Mouse (Mus musculus) myocyte (in vitro differentiated cells): Measurements from ENCODE around the gene Ssh2. TPM values are rescaled to one million over a fixed set of nuclear protein-coding genes. Genes with fewer than 3 reads are reported as not detected.

Experiments
- H3K27me3 ChIP-seq: one replicate; pipeline ENCODE4 v1.6.1; 2011; ENCODE audit not compliant: control insufficient read depth, insufficient read depth, insufficient read length
- H3K36me3 ChIP-seq: one replicate; pipeline ENCODE4 v1.6.1; 2011; ENCODE audit not compliant: control insufficient read depth, insufficient read depth
- H3K4me2 ChIP-seq: one replicate; pipeline ENCODE4 v1.6.1; 2011; ENCODE audit warnings: low read depth, control low read depth
- H3K4me3 ChIP-seq: one replicate; pipeline ENCODE4 v1.5.1; 2011; ENCODE audit warnings: mild to moderate bottlenecking, control low read depth, moderate library complexity
- H3K79me2 ChIP-seq: one replicate; pipeline ENCODE4 v1.6.1; 2011; ENCODE audit not compliant: control insufficient read depth, insufficient read depth
- H3ac ChIP-seq: one replicate; pipeline ENCODE4 v1.6.1; 2011; ENCODE audit not compliant: control insufficient read depth, insufficient read length
- CEBPB ChIP-seq: IDR thresholded peaks from 2 replicates; pipeline ENCODE4 v1.6.1; 2011; ENCODE audit warnings: mild to moderate bottlenecking, moderate library complexity; ENCODE audit not compliant: poor library complexity, insufficient read depth, severe bottlenecking
- E2F4 ChIP-seq: IDR thresholded peaks from one replicate; pipeline ENCODE4 v1.6.1; 2011; ENCODE audit warnings: mild to moderate bottlenecking, control low read depth, moderate library complexity; ENCODE audit not compliant: insufficient read depth
- MAX ChIP-seq: IDR thresholded peaks from one replicate; pipeline ENCODE4 v1.6.1; 2011; ENCODE audit warnings: low read depth, mild to moderate bottlenecking, control low read depth
- MYOD1 ChIP-seq, 3 experiments: IDR thresholded peaks; one replicate each; pipeline ENCODE4 v1.6.1; 2011; ENCODE audit warnings: control low read depth in 2 of 3, low read depth in 2 of 3, mild to moderate bottlenecking in 2 of 3, moderate library complexity in 1 of 3; ENCODE audit not compliant: insufficient read length in 2 of 3, control insufficient read depth in 1 of 3
- MYOG ChIP-seq, 3 experiments: IDR thresholded peaks; one replicate each; pipeline ENCODE4 v1.6.1; 2011; ENCODE audit warnings: control low read depth in 2 of 3, low read depth in 2 of 3, mild to moderate bottlenecking in 2 of 3; ENCODE audit not compliant: insufficient read length in 2 of 3, control insufficient read depth in 1 of 3, insufficient read depth in 1 of 3
- POLR2A ChIP-seq: IDR thresholded peaks from one replicate; pipeline ENCODE4 v1.6.1; 2011; ENCODE audit warnings: low read depth, mild to moderate bottlenecking, control low read depth, moderate library complexity; ENCODE audit not compliant: insufficient read length
- POLR2AphosphoS2 ChIP-seq: IDR thresholded peaks from one replicate; pipeline ENCODE4 v1.6.1; 2011; ENCODE audit warnings: low read depth, control low read depth; ENCODE audit not compliant: insufficient read length
- REST ChIP-seq: IDR thresholded peaks from one replicate; pipeline ENCODE4 v1.6.1; 2011; ENCODE audit warnings: mild to moderate bottlenecking, control low read depth, moderate library complexity; ENCODE audit not compliant: insufficient read depth, insufficient read length
- SRF ChIP-seq: IDR thresholded peaks from one replicate; pipeline ENCODE4 v1.6.1; 2011; ENCODE audit warnings: low read depth; ENCODE audit not compliant: control insufficient read depth, insufficient read length
- TCF12 ChIP-seq: IDR thresholded peaks from one replicate; pipeline ENCODE4 v1.6.1; 2011; ENCODE audit warnings: mild to moderate bottlenecking, control low read depth; ENCODE audit not compliant: poor library complexity, insufficient read depth, severe bottlenecking
- TCF3 ChIP-seq: IDR thresholded peaks from one replicate; pipeline ENCODE4 v1.6.1; 2011; ENCODE audit warnings: low read depth, control low read depth; ENCODE audit not compliant: insufficient read length
- USF1 ChIP-seq: IDR thresholded peaks from one replicate; pipeline ENCODE4 v1.6.1; 2011; ENCODE audit warnings: low read depth, mild to moderate bottlenecking, control low read depth, moderate library complexity
- polyA plus RNA-seq: library from polyadenylated mRNA; unstranded; fragments of >200 nt; fragmentation: generic; extraction: Trizol; gene quantifications from one replicate; pipeline ENCODE4 v1.2.1, GENCODE M21; 2012; ENCODE audit warnings: missing spikeins

Gene Ssh2
- polyA plus RNA-seq, 1 experiment: 4.8 TPM

DNA sequence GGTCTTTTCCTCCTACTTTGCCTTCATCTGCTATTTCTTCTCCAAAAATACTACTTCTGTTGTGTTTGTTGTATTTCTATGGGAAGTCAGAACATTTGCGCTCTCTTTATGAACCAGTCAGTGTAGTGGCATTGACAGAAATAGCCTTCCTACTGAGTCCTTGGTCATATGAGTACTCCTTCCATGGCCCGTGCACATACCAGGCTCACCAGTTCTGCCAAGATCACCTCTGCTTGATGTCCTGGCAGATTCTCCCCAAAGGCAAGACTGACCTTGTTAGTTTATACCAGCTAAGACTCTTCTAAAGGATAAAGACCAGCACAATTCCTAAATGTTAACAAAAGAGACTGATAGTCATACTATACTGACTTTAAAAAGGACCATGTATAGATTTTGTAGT lies 235.6 kb downstream of the Ssh2 start:
- Histone ChIP-seq H3K27me3 (no peaks in the 10 kb centered on the region), H3K4me3 (no peak overlapping the region), H3K36me3 (no peaks in the 10 kb centered on the region), H3ac (no peak overlapping the region), H3K4me2 (no peak overlapping the region), H3K79me2 (no peaks in the 10 kb centered on the region)
- TF ChIP-seq TCF3: no peak
- no peak for TF ChIP-seq E2F4
- no peak for TF ChIP-seq CEBPB
- no peak for TF ChIP-seq MYOG (IDR thresholded peaks at IDR 0.05; ENCODE audit: control insufficient read depth in 1 of 3, insufficient read depth in 1 of 3, insufficient read length in 2 of 3, low read depth in 2 of 3)
- TF ChIP-seq MAX: no peak
- TF ChIP-seq POLR2AphosphoS2: no peak
- no peak for TF ChIP-seq REST
- TF ChIP-seq TCF12: no peak
- no peak for TF ChIP-seq SRF
- TF ChIP-seq POLR2A: no peak
- TF ChIP-seq MYOD1 (IDR thresholded peaks at IDR 0.05; ENCODE audit: control insufficient read depth in 1 of 3, insufficient read length in 2 of 3, low read depth in 2 of 3): no peak
- TF ChIP-seq USF1: no peak

DNA sequence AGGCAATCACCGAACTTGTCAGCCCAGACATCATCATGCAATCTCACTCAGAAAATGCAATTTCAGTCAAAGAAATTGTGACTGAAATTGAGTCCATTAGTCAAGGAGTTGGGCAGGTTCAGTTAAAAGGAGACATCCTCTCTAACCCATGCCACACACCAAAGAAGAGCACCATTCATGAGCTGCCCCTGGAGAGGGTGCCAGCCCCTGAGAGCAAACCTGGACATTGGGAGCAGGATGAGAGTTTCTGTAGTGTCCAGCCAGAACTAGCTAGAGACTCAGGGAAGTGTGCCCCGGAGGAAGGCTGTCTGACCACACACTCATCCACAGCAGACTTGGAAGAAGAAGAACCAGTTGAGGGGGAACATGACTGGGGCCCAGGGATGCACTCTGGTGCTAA lies 237.3 kb downstream of the Ssh2 start:
- Histone ChIP-seq H3K36me3 (no peaks in the 10 kb centered on the region), H3ac (no peak overlapping the region), H3K4me2 (no peak overlapping the region), H3K79me2 (no peaks in the 10 kb centered on the region), H3K4me3 (no peak overlapping the region), H3K27me3 (no peaks in the 10 kb centered on the region)
- TF ChIP-seq USF1 (no peak), CEBPB (no peak), REST (no peak)

DNA sequence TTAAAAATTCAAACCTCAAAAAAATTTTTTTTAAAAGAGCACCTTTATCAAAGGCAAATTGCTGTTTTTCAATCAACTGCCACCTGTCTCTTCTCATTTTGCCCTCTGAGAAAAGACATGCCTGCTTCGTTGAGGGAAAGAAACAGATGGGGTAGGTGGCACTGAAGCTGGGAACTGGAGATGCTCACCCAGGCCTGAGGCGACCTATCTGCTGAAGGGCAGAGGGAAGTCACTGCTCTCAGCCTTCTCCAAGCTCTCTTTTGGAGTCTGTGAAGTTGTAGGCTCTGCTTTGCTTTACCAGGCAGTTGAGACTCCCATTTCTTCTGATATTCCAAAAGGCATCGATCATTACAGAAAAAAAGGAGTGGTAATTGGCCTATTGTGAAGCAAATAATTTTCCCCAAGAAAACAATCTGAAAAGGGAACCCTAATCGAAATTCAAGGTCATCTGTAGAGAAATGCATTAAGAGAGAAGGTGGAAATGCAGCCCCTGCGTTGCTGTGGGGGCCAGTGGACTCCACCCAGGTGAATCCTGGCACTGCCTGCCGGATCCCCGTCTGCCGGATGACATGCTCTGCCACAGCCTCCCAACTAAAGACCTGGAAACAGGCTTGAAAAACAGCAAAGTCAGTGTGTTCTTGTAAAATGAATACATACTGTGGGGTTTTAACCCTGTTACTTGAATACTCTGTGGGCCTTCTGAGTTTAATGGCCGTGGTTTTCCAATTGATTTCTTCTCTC lies 239.9 kb downstream of the Ssh2 start:
- H3K79me2 ChIP-seq: no peaks in the 10 kb centered on the region
- no peak overlapping the region for H3ac ChIP-seq
- no peaks in the 10 kb centered on the region for H3K36me3 ChIP-seq
- no peak overlapping the region for H3K4me2 ChIP-seq
- TF ChIP-seq REST: no peak
- no peak for TF ChIP-seq POLR2A
- no peak for TF ChIP-seq MAX
- no peak overlapping the region for H3K4me3 ChIP-seq
- H3K27me3 ChIP-seq: no peaks in the 10 kb centered on the region

- no peaks in the 10 kb centered on the region for H3K79me2 ChIP-seq
- H3K27me3 ChIP-seq: no peaks in the 10 kb centered on the region
- TF ChIP-seq TCF3 (no peak), MAX (no peak), TCF12 (no peak), CEBPB (no peak), POLR2A (no peak), E2F4 (no peak), POLR2AphosphoS2 (no peak), MYOD1 (IDR thresholded peaks at IDR 0.05; ENCODE audit: control insufficient read depth in 1 of 3, insufficient read length in 2 of 3, low read depth in 2 of 3) (no peak), USF1 (no peak)
- H3K36me3 ChIP-seq: no peaks in the 10 kb centered on the region
- no peak overlapping the region for H3K4me2 ChIP-seq
- no peak overlapping the region for H3K4me3 ChIP-seq
- H3ac ChIP-seq: no peak overlapping the region
Measured at GRCm38 (mm10) chr11:77456866-77457265, 240.8 kb downstream of the Ssh2 start.

GRCm38 (mm10) chr11:77461856-77462255 lies 245.8 kb downstream of the Ssh2 start:
- Histone ChIP-seq H3K4me3 (peak overlapping the region; percentile 35), H3K4me2 (peak overlapping the region; percentile 98), H3K79me2 (no peaks in the 10 kb centered on the region), H3K27me3 (no peaks in the 10 kb centered on the region), H3ac (peak overlapping the region; percentile 30), H3K36me3 (no peaks in the 10 kb centered on the region)
- TF ChIP-seq E2F4: no peak
- TF ChIP-seq CEBPB: no peak
- TF ChIP-seq SRF: no peak
- TF ChIP-seq MYOD1 (IDR thresholded peaks at IDR 0.05; ENCODE audit: control insufficient read depth in 1 of 3, insufficient read length in 2 of 3, low read depth in 2 of 3): no peak
- no peak for TF ChIP-seq MYOG (IDR thresholded peaks at IDR 0.05; ENCODE audit: control insufficient read depth in 1 of 3, insufficient read depth in 1 of 3, insufficient read length in 2 of 3, low read depth in 2 of 3)
- no peak for TF ChIP-seq POLR2A
- TF ChIP-seq TCF3: no peak
- no peak for TF ChIP-seq REST
- no peak for TF ChIP-seq POLR2AphosphoS2
- TF ChIP-seq MAX: no peak
- no peak for TF ChIP-seq USF1
- TF ChIP-seq TCF12: no peak
